Mouse (Mus musculus) heart, embryonic 10.5 days (tissue): ENCODE measurements around the gene Bag5. TPM values are rescaled to one million over a fixed set of nuclear protein-coding genes. Genes with fewer than 3 reads are reported as not detected.
"Not testable (repeated sequence)": the region's sequence is repeated elsewhere in the genome, so short reads cannot be mapped to it uniquely, and the experiment has no call there.

Experiments
- DNase-seq: peaks from one replicate; pipeline ENCODE4 v3.0.0-alpha.2; 2017; ENCODE audit warnings: low spot score
- H3K27ac ChIP-seq: fragments of 300-500 bp; sonication (generic); 2 replicates; pipeline ENCODE4 v1.5.1; 2016; ENCODE audit warnings: mild to moderate bottlenecking
- H3K27me3 ChIP-seq: fragments of 300-500 bp; sonication (generic); 2 replicates; pipeline ENCODE4 v1.6.1; 2016; ENCODE audit warnings: mild to moderate bottlenecking; ENCODE audit not compliant: poor library complexity, insufficient read depth, severe bottlenecking
- H3K36me3 ChIP-seq: fragments of 300-500 bp; sonication (generic); 2 replicates; pipeline ENCODE4 v1.6.1; 2016; ENCODE audit warnings: mild to moderate bottlenecking, moderate library complexity
- H3K4me1 ChIP-seq: fragments of 300-500 bp; sonication (generic); 2 replicates; pipeline ENCODE4 v1.6.1; 2016; ENCODE audit warnings: mild to moderate bottlenecking
- H3K4me3 ChIP-seq: fragments of 300-500 bp; sonication (generic); 2 replicates; pipeline ENCODE4 v1.5.1; 2016; ENCODE audit warnings: mild to moderate bottlenecking, moderate library complexity
- H3K9me3 ChIP-seq: fragments of 300-500 bp; sonication (generic); 2 replicates; pipeline ENCODE4 v1.6.1; 2016; ENCODE audit warnings: mild to moderate bottlenecking, moderate library complexity
- WGBS: fragments of 180-500 bp; shearing (Covaris S2); methylation state at CpG from one replicate; pipeline ENCODE4 v1.1.7; 2016; 5-methylcytosine and 5-hydroxymethylcytosine counted together
- polyA plus RNA-seq: library from polyadenylated mRNA; unstranded; fragments of >200 nt; fragmentation: Nextera tagmentation; extraction: Ambion mirVana; gene quantifications from 2 replicates; pipeline ENCODE4 v1.2.1, GENCODE M21; 2016

Gene Bag5
- polyA plus RNA-seq, 1 experiment from 2014 or later, result 47.7 TPM

DNA sequence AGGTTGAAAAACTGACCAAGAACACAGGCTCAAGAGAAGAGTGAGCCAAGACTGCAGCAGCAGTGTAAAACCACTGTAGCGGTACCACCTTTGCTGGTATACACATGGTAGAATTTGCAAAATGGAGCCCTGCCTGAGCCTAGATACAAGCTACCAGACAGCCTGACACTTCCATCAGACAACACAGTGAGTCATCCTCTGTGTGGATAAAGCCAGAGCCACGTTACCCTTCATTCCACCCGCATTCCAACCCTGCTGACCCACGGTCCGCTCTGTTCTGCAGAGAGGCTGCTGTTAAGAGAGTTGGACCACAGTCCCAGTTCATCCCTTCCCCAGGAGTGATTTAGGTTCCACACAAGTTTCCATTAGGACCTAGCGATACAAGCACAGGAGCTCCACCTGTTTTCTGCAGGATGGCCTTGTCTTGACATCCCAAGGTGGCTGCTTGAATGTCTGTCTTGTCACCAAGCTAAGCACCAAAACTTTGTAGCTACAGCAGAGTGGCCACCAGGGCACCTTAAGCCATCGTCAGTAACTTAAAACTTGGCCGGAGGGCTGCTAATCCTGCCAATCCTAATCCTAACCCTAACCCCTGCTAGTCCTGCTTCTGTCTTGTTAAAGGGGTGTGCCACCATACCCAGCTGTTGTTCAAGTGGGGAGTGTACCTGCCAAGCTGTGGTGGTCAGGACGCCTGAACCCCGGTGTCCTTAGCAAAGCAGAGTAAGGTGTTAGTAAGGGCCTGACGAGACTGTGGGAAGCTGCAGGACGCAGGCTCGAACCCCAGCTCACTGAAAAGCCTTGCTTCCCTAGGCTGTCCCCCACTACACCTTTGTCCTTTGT, 47.8 kb downstream of the Bag5 start:
- H3K4me1 ChIP-seq, result peaks cover 56% of the 10 kb centered on the region
- peaks cover 26% of the 10 kb centered on the region for H3K36me3 ChIP-seq
- peak overlapping the region; percentile 63 for H3K27ac ChIP-seq
- no peaks in the 10 kb centered on the region for H3K9me3 ChIP-seq
- H3K27me3 ChIP-seq, result peaks cover 8% of the 10 kb centered on the region
- DNase-seq, result peak; percentile 75
- 63% methylated on average over 13 of the region's 13 CpGs for WGBS
- H3K4me3 ChIP-seq, result no peak overlapping the region

DNA sequence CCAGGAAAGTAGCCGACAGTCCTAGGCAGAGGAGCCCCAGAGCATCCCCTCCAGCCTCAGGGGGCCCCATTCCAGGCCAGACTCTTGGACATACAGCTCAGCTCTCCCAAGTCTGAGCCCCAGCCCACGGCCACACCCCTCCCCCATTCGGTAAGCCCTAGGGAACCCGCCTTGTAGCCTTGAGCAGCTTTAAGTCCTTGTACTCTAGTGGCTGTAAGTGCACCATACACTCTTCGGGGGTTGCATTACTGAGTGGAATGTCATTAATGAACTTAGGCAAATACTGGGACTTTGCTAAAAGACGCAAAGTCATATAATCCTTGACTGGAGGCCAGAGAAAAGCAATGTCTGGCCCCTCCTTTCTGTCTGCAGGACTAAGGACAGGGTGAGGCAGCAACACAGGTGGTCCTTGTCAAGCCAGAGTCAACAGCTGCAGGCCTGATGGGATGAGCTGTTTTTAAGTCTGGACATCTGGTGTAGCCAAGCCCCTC, 48.9 kb downstream of the Bag5 start:
- no peaks in the 10 kb centered on the region for H3K9me3 ChIP-seq
- H3K36me3 ChIP-seq, result peaks cover 27% of the 10 kb centered on the region
- DNase-seq, result peak; percentile 79
- peaks cover 45% of the 10 kb centered on the region for H3K4me1 ChIP-seq
- WGBS, result 37% methylated on average over 6 of the region's 6 CpGs
- no peaks in the 10 kb centered on the region for H3K27me3 ChIP-seq
- H3K4me3 ChIP-seq, result no peak overlapping the region
- H3K27ac ChIP-seq, result peak overlapping the region; percentile 71

DNA sequence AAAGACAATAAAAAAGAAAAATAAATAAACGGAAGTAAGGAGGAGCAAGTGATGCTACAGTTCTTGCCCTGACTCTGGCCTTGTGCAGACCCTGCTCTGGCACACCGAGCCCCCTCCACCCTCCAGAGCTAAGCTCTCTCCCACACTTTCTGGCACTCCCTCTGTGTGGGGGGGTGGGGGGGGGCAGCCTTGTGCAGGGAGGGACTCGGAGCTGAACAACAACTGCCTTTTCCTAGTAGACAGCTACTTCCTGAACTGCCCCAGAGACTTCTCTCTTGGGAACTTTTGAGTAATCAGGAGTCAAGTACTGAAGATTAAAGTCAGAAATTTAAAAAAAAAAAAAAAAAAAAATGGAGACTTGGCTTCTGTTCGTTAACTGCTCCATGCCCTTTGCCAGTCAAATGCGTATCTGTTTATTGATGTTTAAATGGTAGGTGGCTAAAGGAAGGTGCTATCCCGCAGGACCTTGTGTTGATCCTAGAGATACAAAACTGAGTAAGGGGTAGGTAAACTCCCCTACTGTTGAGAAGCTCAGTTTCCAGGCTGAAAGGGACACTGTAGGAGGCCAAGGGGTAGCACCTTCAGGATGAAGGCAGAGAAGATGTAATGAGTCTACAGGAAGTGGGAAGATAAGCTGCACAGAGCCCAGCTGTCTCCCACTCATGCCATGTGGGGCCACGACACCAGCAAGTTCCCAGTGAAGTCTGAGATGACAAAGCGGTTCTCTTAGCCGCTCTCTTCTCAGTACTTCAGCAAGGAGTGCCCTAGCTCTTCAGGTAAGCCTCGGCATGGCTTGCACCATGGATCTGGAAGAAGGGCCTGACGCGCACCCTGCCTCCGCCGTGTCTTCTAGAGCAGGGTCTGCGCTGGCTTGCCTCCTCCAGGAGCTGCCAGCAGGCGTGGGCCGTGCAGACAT, 49.6 kb downstream of the Bag5 start:
- 54% methylated on average over 17 of the region's 17 CpGs for WGBS
- Histone ChIP-seq H3K4me1 (peaks cover 38% of the 10 kb centered on the region), H3K36me3 (peaks cover 34% of the 10 kb centered on the region), H3K9me3 (no peaks in the 10 kb centered on the region), H3K27ac (peak overlapping the region; percentile 71), H3K27me3 (no peaks in the 10 kb centered on the region), H3K4me3 (no peak overlapping the region)
- peak; percentile 79 for DNase-seq

DNA sequence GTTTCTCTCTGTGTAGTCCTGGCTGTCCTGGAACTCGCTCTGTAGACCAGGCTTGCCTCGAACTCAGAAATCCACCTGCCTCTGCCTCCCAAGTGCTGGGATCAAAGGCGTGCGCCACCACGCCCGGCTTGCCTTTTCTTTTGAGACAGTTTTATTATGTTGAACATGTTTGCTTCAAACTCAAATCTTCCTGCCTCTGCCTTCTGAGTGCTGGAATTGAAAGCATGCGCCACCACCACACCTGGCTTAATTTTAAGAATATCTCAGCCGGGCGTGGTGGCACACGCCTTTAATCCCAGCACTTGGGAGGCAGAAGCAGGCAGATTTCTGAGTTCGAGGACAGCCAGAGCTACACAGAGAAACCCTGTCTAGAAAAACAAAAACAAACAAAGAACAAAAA, 51.5 kb downstream of the Bag5 start:
- 96% methylated on average over 11 of the region's 11 CpGs for WGBS
- H3K9me3 ChIP-seq, H3K4me3 ChIP-seq, DNase-seq, H3K27ac ChIP-seq, H3K27me3 ChIP-seq: not testable (repeated sequence)
- H3K4me1 ChIP-seq, result peaks cover 35% of the 10 kb centered on the region
- peaks cover 50% of the 10 kb centered on the region for H3K36me3 ChIP-seq

DNA sequence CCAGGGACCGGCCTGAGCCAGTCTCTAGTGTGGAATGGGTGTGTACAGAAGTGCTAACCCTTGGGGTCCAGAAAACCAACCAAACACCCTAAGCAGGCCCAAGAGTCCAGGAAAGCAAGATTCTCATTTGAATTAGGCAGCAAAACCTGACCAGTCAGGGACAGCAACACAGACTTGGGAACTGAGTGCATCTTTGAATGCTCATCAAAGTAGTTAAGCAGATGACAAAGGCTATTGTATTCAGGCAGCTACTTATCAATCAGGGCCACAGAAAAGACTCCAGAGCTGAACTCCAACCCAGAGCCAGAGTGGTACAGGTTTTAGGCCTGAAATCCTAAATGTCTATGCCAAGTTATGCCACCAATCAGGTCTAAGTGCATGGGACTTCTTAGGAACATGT, 52.4 kb downstream of the Bag5 start:
- Histone ChIP-seq H3K4me1 (peaks cover 26% of the 10 kb centered on the region), H3K36me3 (peaks cover 58% of the 10 kb centered on the region), H3K9me3 (no peaks in the 10 kb centered on the region), H3K27ac (no peak overlapping the region), H3K4me3 (no peak overlapping the region), H3K27me3 (no peaks in the 10 kb centered on the region)
- DNase-seq, result no peak
- 95% methylated on average over 1 of the region's 1 CpGs for WGBS

Other genes with a start within 250 kb of the Bag5 start
- 4.6 and 15.2 TPM in 2 replicates for gene Gm266, start 227.4 kb downstream of the Bag5 start, polyA plus RNA-seq
- 506 and 616 TPM in 2 replicates for gene Eif5, start 175.2 kb downstream of the Bag5 start, polyA plus RNA-seq
- gene Mark3, start 138.7 kb downstream of the Bag5 start, polyA plus RNA-seq, result 38.1 and 47.9 TPM in 2 replicates
- 408 and 575 TPM in 2 replicates for gene Ckb, start 40.9 kb downstream of the Bag5 start, polyA plus RNA-seq
- 12.7 and 18.9 TPM in 2 replicates for gene Trmt61a, start 35.2 kb downstream of the Bag5 start, polyA plus RNA-seq
- gene Apopt1, start within 50 bp of the Bag5 start, polyA plus RNA-seq, result 53.3 and 55.2 TPM in 2 replicates
- 109 and 116 TPM in 2 replicates for gene Klc1, start 45.6 kb upstream of the Bag5 start, polyA plus RNA-seq
- 10.5 and 13.8 TPM in 2 replicates for gene Xrcc3, start 100.6 kb upstream of the Bag5 start, polyA plus RNA-seq
- gene Zfyve21, start 100.9 kb upstream of the Bag5 start, polyA plus RNA-seq, result 104 and 109 TPM in 2 replicates
- gene Ppp1r13b, start 194.9 kb upstream of the Bag5 start, polyA plus RNA-seq, result 13.6 and 16.8 TPM in 2 replicates